Mouse (Mus musculus): ENCODE results near the gene Ptdss2. TPM values are rescaled to one million over a fixed set of nuclear protein-coding genes. Genes with fewer than 3 reads are reported as not detected.

Ptdss2 gene
- polyA plus RNA-seq, 1 experiment from 2014 or later, result 56.1 TPM

- Histone ChIP-seq H3K4me1 (ENCODE audit: control insufficient read depth, insufficient read depth, low read length) (peaks cover 16% of the 10 kb centered on the region), H3K36me3 (ENCODE audit: control insufficient read depth, insufficient read depth) (peaks cover 31% of the 10 kb centered on the region), H3K9ac (ENCODE audit: low read length) (peak within 1 kb of the TSS; percentile 77), H3K4me3 (ENCODE audit: low read length) (peak within 1 kb of the TSS; percentile 58), H3K9me3 (replicated peaks; ENCODE audit: control insufficient read depth, low read length) (no peaks in the 10 kb centered on the region), H3K27ac (ENCODE audit: low read length) (peak within 1 kb of the TSS; percentile 89), H3K4me2 (ENCODE audit: low read depth, low read length) (peak within 1 kb of the TSS; percentile 99), H3K27me3 (ENCODE audit: control insufficient read depth, insufficient read depth, low read length) (no peaks in the 10 kb centered on the region)
- ATAC-seq (replicated peaks; ENCODE audit: extremely low read depth, insufficient read depth, low FRiP score), result peak; percentile 96
- WGBS, result under 1% methylated on average over 32 of the region's 39 CpGs
These were observed 71.8 kb downstream of the Ptdss2 start, which contains the start of the genes Hras and Lrrc56 for GRCm38 (mm10) chr7:141193948-141194347. Gene Hras, minus strand, starts transcription at chr7:141194005. Gene Lrrc56, plus strand, starts transcription at chr7:141194157.

- Histone ChIP-seq H3K36me3 (ENCODE audit: control insufficient read depth, insufficient read depth) (peaks cover 27% of the 10 kb centered on the region), H3K4me2 (ENCODE audit: low read depth, low read length) (peak overlapping the region; percentile 99), H3K4me1 (ENCODE audit: control insufficient read depth, insufficient read depth, low read length) (peaks cover 16% of the 10 kb centered on the region), H3K4me3 (ENCODE audit: low read length) (peak overlapping the region; percentile 58), H3K27me3 (ENCODE audit: control insufficient read depth, insufficient read depth, low read length) (no peaks in the 10 kb centered on the region), H3K9me3 (replicated peaks; ENCODE audit: control insufficient read depth, low read length) (no peaks in the 10 kb centered on the region), H3K27ac (ENCODE audit: low read length) (peak overlapping the region; percentile 89), H3K9ac (ENCODE audit: low read length) (peak overlapping the region; percentile 73)
- WGBS, result under 1% methylated on average over 23 of the region's 23 CpGs
- no peak for ATAC-seq (replicated peaks; ENCODE audit: extremely low read depth, insufficient read depth, low FRiP score)
These were observed 72.2 kb downstream of the Ptdss2 start for GRCm38 (mm10) chr7:141194409-141194808.

GRCm38 (mm10) chr7:141194830-141195229, 72.6 kb downstream of the Ptdss2 start:
- under 1% methylated on average over 28 of the region's 28 CpGs for WGBS
- 0 out of 2 replicates have a peak, but pooled peaks have one; percentile 16 for ATAC-seq (replicated peaks; ENCODE audit: extremely low read depth, insufficient read depth, low FRiP score)
- no peaks in the 10 kb centered on the region for H3K27me3 ChIP-seq (ENCODE audit: control insufficient read depth, insufficient read depth, low read length)
- H3K27ac ChIP-seq (ENCODE audit: low read length), result peak overlapping the region; percentile 89
- peaks cover 23% of the 10 kb centered on the region for H3K36me3 ChIP-seq (ENCODE audit: control insufficient read depth, insufficient read depth)
- H3K4me1 ChIP-seq (ENCODE audit: control insufficient read depth, insufficient read depth, low read length), result peaks cover 16% of the 10 kb centered on the region
- no peaks in the 10 kb centered on the region for H3K9me3 ChIP-seq (replicated peaks; ENCODE audit: control insufficient read depth, low read length)
- H3K4me2 ChIP-seq (ENCODE audit: low read depth, low read length), result peak overlapping the region; percentile 99
- peak overlapping the region; percentile 73 for H3K9ac ChIP-seq (ENCODE audit: low read length)
- peak overlapping the region; percentile 58 for H3K4me3 ChIP-seq (ENCODE audit: low read length)

- ATAC-seq (replicated peaks; ENCODE audit: extremely low read depth, insufficient read depth, low FRiP score), result no peak
- peaks cover 14% of the 10 kb centered on the region for H3K36me3 ChIP-seq (ENCODE audit: control insufficient read depth, insufficient read depth)
- 86% methylated on average over 2 of the region's 2 CpGs for WGBS
- peaks cover 16% of the 10 kb centered on the region for H3K4me1 ChIP-seq (ENCODE audit: control insufficient read depth, insufficient read depth, low read length)
- no peak overlapping the region for H3K4me3 ChIP-seq (ENCODE audit: low read length)
- no peak overlapping the region for H3K27ac ChIP-seq (ENCODE audit: low read length)
- no peak overlapping the region for H3K9ac ChIP-seq (ENCODE audit: low read length)
- no peaks in the 10 kb centered on the region for H3K9me3 ChIP-seq (replicated peaks; ENCODE audit: control insufficient read depth, low read length)
- no peaks in the 10 kb centered on the region for H3K27me3 ChIP-seq (ENCODE audit: control insufficient read depth, insufficient read depth, low read length)
- no peak overlapping the region for H3K4me2 ChIP-seq (ENCODE audit: low read depth, low read length)
These were observed 73.6 kb downstream of the Ptdss2 start for GRCm38 (mm10) chr7:141195754-141196153.

- H3K27me3 ChIP-seq (ENCODE audit: control insufficient read depth, insufficient read depth, low read length), result no peaks in the 10 kb centered on the region
- ATAC-seq (replicated peaks; ENCODE audit: extremely low read depth, insufficient read depth, low FRiP score), result no peak
- peaks cover 16% of the 10 kb centered on the region for H3K4me1 ChIP-seq (ENCODE audit: control insufficient read depth, insufficient read depth, low read length)
- no peak overlapping the region for H3K9ac ChIP-seq (ENCODE audit: low read length)
- no peaks in the 10 kb centered on the region for H3K9me3 ChIP-seq (replicated peaks; ENCODE audit: control insufficient read depth, low read length)
- H3K4me3 ChIP-seq (ENCODE audit: low read length), result no peak overlapping the region
- peaks cover 4% of the 10 kb centered on the region; the same call in 1 of the 2 replicates for H3K36me3 ChIP-seq (ENCODE audit: control insufficient read depth, insufficient read depth)
- no peak overlapping the region for H3K4me2 ChIP-seq (ENCODE audit: low read depth, low read length)
- WGBS, result 86% methylated on average over 8 of the region's 8 CpGs
- no peak overlapping the region for H3K27ac ChIP-seq (ENCODE audit: low read length)
These were observed 74.6 kb downstream of the Ptdss2 start for GRCm38 (mm10) chr7:141196619-141197282.

- Histone ChIP-seq H3K27me3 (ENCODE audit: control insufficient read depth, insufficient read depth, low read length) (no peaks in the 10 kb centered on the region), H3K9ac (ENCODE audit: low read length) (no peak overlapping the region), H3K9me3 (replicated peaks; ENCODE audit: control insufficient read depth, low read length) (no peaks in the 10 kb centered on the region), H3K4me3 (ENCODE audit: low read length) (no peak overlapping the region), H3K27ac (ENCODE audit: low read length) (no peak overlapping the region), H3K4me2 (ENCODE audit: low read depth, low read length) (no peak overlapping the region), H3K4me1 (ENCODE audit: control insufficient read depth, insufficient read depth, low read length) (peaks cover 6% of the 10 kb centered on the region), H3K36me3 (ENCODE audit: control insufficient read depth, insufficient read depth) (no peaks in the 10 kb centered on the region)
- ATAC-seq (replicated peaks; ENCODE audit: extremely low read depth, insufficient read depth, low FRiP score), result no peak
- WGBS, result 89% methylated on average over 4 of the region's 4 CpGs
These were observed 75.9 kb downstream of the Ptdss2 start for GRCm38 (mm10) chr7:141198121-141198520.

GRCm38 (mm10) chr7:141204546-141204945, 82.4 kb downstream of the Ptdss2 start:
- H3K9ac ChIP-seq (ENCODE audit: low read length), result no peak overlapping the region
- no peaks in the 10 kb centered on the region for H3K4me1 ChIP-seq (ENCODE audit: control insufficient read depth, insufficient read depth, low read length)
- H3K4me3 ChIP-seq (ENCODE audit: low read length), result no peak overlapping the region
- no peak for ATAC-seq (replicated peaks; ENCODE audit: extremely low read depth, insufficient read depth, low FRiP score)
- H3K4me2 ChIP-seq (ENCODE audit: low read depth, low read length), result no peak overlapping the region
- H3K27ac ChIP-seq (ENCODE audit: low read length), result no peak overlapping the region
- no peaks in the 10 kb centered on the region for H3K27me3 ChIP-seq (ENCODE audit: control insufficient read depth, insufficient read depth, low read length)
- 56% methylated on average over 3 of the region's 3 CpGs for WGBS
- H3K9me3 ChIP-seq (replicated peaks; ENCODE audit: control insufficient read depth, low read length), result no peaks in the 10 kb centered on the region
- H3K36me3 ChIP-seq (ENCODE audit: control insufficient read depth, insufficient read depth), result no peaks in the 10 kb centered on the region

GRCm38 (mm10) chr7:141205504-141205903, 83.3 kb downstream of the Ptdss2 start:
- H3K9ac ChIP-seq (ENCODE audit: low read length), result no peak overlapping the region
- no peaks in the 10 kb centered on the region for H3K27me3 ChIP-seq (ENCODE audit: control insufficient read depth, insufficient read depth, low read length)
- no peak overlapping the region for H3K4me2 ChIP-seq (ENCODE audit: low read depth, low read length)
- H3K36me3 ChIP-seq (ENCODE audit: control insufficient read depth, insufficient read depth), result no peaks in the 10 kb centered on the region
- no peak overlapping the region for H3K27ac ChIP-seq (ENCODE audit: low read length)
- ATAC-seq (replicated peaks; ENCODE audit: extremely low read depth, insufficient read depth, low FRiP score), result no peak
- H3K4me3 ChIP-seq (ENCODE audit: low read length), result no peak overlapping the region
- no peaks in the 10 kb centered on the region for H3K9me3 ChIP-seq (replicated peaks; ENCODE audit: control insufficient read depth, low read length)
- H3K4me1 ChIP-seq (ENCODE audit: control insufficient read depth, insufficient read depth, low read length), result no peaks in the 10 kb centered on the region
- 89% methylated on average over 5 of the region's 5 CpGs for WGBS

- H3K36me3 ChIP-seq (ENCODE audit: control insufficient read depth, insufficient read depth), result no peaks in the 10 kb centered on the region
- H3K4me3 ChIP-seq (ENCODE audit: low read length), result no peak overlapping the region
- no peaks in the 10 kb centered on the region for H3K27me3 ChIP-seq (ENCODE audit: control insufficient read depth, insufficient read depth, low read length)
- no peak for ATAC-seq (replicated peaks; ENCODE audit: extremely low read depth, insufficient read depth, low FRiP score)
- H3K9ac ChIP-seq (ENCODE audit: low read length), result no peak overlapping the region
- H3K4me2 ChIP-seq (ENCODE audit: low read depth, low read length), result no peak overlapping the region
- H3K4me1 ChIP-seq (ENCODE audit: control insufficient read depth, insufficient read depth, low read length), result no peaks in the 10 kb centered on the region
- H3K27ac ChIP-seq (ENCODE audit: low read length), result no peak overlapping the region
- H3K9me3 ChIP-seq (replicated peaks; ENCODE audit: control insufficient read depth, low read length), result no peaks in the 10 kb centered on the region
- 85% methylated on average over 18 of the region's 18 CpGs for WGBS
These were observed 84.2 kb downstream of the Ptdss2 start for GRCm38 (mm10) chr7:141206182-141206937.

Measured in heart, embryonic 16.5 days (tissue).